Mouse (Mus musculus) adrenal gland, postnatal 36 days (tissue): ENCODE results near the gene Tenm2. TPM values are rescaled to one million over a fixed set of nuclear protein-coding genes. Genes with fewer than 3 reads are reported as not detected.

Experiments
- DNase-seq, 2 experiments: peaks; one replicate each; pipeline ENCODE4 v3.0.0; 2021; ENCODE audit warnings: mixed read lengths in 1 of 2
- total RNA-seq, 2 experiments: library from RNA; stranded (reverse); gene quantifications; 2 replicates each; pipeline ENCODE4 v1.2.3; 2021

Tenm2 gene
- total RNA-seq, 2 experiments from 2014 or later, result 0.53 to 0.69 TPM

DNA sequence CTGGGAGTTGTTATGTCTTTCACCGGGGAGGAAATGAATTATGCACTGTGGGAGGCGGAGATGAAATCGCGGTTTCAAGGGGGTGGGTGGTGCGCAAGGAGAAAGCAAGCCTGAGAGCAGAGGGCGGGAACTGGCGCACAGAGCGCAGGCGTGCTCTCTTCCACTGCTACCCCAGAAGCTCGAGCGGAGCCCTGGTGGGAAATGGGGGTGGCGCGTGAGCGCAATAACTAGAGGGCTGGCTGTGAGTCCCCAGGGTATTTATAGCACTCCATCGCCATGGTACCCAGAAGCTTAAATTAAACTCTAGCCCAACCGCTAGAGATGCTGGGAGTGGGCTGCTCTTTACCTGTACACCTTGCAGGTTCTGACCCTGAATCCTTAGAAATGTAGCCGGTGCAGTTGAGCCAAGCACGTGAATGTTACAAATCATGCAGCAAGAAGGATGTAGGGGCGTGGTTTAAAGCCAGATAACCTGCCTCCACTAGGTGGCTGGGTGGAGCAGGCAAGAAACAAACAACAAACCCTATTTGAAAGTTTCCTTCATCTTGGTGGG lies 1249.8 kb downstream of the Tenm2 start:
- peak; percentile 63 to 65 for DNase-seq

DNA sequence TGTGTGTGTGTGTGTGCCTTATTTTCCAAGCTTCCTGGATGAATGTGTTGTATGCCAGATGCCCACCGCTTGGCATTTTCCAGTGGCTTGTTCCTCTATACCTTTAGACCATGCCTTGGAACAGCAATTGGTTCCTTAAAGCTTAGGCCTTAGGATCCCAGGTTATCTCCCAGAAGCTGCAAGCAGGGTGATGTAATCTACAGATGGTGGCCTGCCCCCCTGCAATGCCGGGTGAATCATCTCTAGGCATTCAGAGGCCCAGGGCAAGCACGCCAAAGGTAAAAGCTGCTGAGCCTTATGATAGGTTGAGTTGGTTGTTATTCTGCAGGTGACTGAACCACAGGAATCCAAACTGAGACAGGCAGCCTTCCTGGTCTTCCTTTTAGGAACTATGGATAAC lies 1253.0 kb downstream of the Tenm2 start:
- peak; percentile 50 to 52 for DNase-seq

DNA sequence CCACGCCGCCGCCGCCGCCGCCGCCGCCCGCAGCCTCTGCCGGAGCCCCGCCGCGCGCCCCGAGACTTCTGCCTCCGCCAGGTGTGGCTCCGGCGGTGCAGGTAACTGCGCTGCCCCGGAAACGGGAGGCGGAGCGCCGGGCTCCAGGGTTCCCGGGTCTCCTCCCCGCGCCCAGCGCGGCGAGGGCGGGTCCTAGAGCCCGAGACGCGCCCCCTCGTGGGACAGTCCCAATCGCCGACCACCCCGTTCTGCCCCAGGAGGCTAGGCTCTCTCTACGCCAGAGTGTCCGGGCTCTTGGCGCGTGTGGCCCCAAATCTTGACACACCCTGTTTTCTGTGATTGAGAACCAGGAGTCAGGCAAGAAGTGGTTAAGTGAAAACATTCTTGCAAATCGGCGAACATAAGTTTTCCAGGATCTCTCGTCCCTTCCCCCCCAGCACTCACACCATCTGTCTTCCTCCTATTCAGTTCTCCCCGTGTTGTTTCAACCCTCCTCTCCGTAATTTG lies 1255.3 kb downstream of the Tenm2 start, which contains the start of gene Wwc1:
Gene Wwc1, minus strand, starts transcription at position 117 of the 507 bp plus-strand sequence.
- DNase-seq, result peak; percentile 80 to 83

DNA sequence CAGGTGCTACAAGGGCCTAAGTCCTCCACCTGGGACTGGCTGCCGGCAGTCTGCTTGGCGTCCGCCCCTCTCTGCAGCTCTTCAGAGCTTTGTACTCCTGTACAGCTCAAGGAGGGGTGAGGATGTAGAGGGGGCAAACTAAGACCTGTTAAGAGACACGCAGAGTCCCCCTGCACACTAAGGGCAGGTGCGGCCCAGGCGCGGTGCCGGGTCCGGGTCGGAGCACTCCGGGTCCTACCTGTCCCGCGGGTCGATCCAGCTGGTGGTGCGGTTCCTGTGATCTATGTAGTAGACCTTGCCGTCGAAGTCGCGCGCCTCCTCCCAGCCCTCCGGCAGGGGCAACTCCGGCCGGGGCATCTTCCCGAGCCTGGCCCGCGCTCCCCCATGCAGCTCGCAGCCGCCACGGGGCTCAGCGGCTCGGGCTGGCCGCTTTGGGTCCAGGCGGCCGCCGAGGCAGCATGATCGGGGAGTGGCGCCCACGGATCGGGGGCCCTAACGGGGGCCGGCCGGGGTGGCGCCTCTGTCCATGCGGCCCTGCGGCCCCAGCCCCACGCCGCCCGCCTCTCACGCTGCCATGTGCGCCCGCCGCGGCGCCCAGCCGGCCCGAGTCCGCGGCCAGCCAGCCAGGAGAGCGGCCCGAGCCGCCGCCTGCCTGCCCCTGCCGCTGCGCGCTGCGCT lies 1255.9 kb downstream of the Tenm2 start:
- DNase-seq, result peak in 1 of 2 experiments; percentile 58

DNA sequence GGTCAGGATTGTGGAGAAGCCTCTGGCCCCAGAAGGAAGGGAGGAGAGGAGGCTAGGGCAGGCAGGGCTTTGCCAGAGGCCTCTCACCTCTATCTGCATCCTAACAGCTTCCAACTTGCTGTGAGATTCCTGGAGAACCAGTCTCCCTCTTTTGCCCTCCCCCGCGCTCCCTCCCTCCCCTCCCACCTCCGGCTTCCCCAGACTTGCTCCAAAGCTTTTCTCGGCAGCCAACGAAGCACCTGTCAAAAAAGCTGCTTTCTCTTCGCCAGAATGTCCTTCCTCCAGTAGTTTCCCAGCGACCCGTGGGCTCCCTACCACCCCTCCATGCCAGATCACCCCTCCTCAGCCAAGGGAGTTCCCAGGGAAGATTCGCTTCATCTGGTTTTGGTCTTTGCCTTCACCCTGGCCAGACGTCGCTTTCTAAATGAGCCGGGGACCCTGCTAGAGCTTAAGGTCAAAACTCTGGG lies 1256.5 kb downstream of the Tenm2 start:
- DNase-seq, result peak in 1 of 2 experiments; percentile 41

DNA sequence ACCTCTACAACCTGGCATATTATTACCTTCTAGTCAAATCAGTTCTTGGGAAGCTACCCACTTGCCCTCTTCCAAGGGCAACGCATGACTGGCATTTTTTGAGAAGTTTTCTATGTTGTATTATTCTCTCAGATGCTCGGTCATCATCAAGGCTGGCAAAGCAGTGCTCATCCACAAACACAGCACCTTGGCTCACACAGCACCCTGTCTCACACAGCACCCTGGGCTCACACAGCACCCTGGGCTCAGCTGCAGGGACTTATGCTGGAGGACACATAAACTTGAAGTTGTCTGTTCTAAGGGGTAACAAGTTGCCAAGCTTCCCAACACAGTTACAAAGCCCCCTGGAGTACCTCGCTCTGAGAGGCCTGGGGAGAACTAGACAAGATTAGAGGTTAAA lies 1258.0 kb downstream of the Tenm2 start:
- no peak for DNase-seq

DNA sequence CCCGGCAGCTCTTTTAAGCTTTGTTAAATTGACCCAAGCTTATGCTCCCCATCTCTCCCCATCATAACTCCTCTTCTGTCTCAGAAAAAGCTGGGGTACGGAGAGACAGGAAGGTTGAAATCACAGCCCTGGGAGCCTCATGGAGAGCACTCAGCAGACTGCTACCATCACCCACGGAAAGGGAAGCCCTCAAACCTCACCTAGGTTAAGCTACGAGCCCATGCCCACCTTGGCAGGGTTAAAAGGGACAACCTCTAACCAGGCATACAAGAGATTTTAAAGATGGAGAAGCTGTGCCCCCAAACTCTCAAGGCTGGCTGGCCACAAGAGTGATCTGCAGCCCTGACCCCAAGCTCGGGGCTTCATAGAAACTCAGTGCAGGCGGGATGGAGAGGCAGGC lies 1258.7 kb downstream of the Tenm2 start:
- no peak for DNase-seq

DNA sequence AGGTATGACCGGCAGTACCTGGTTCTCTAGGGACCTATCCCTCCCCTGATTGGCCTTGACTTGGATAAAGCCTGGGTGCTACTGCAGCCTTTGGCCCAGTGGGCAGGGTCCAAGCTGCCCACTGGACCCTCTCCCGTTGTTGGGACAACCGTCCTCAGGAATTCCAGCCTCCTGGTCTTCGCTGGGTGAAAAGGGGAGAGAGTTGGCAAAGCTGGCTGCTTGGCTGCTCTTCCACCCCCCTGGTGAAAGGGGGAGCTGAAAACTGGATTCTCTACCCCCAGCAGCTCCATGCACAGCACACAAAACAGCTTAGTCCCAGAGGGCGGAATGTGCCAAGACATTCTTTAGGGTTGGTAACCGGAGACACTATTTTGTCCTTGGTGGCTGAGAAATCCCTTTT lies 1259.3 kb downstream of the Tenm2 start:
- DNase-seq, result no peak

DNA sequence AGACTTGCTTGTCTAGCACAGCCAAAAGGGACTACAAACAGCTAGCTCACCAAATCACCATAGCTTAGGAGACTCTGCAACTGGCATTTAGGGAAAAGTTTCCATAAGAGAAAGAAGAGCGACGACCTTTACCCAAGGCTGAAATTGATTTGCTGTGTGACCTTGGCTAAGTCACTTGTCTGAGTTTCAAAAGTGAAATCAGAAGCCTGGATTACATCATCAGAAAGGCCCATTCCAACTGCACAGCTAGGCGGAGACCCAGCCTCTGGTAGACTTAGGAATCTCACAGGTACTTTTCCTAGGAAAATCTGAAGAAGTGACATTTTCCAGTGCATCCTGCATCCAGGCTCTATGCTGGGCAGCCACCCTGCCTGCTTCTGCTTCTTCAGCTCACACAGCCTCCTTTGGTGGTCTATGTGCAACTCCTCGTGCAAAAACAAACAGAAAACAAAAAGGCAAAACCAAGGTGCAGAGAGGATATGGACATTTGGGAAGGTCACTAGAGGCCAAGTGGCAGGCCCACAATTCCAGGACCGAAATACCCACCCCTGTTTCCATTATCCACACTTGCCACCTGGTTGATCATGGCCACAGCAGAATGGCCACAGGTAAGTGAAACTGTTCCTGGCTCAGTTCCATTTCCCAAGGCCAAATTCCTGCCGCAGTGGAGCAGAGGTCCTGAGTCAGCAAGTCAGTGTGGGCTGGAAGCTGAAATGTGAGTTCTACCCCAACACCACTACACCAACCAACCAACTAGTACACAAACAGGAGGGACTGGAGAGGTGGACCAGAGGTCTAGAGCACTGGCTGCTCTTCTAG lies 1260.9 kb downstream of the Tenm2 start:
- DNase-seq, result peak; percentile 73 to 74

DNA sequence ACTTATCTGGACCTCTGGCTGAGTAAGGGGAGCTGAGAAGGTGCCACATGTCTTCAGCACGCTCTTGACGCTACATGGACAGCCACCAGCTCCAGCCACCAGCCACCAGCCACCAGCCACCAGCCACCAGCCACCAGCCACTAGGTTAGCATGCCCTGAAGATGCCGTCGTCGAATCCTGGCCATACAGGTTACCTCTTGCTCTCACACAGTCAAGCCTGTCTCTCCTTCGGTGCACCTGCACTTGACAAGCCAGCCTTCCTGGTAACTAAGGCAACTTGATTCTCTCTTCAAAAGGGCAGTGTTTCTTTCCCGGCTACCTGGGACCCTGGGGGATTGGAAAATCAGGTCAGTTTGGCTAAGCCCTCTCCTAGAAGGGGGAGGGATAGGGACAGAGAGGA lies 1262.6 kb downstream of the Tenm2 start:
- DNase-seq, result no peak

DNA sequence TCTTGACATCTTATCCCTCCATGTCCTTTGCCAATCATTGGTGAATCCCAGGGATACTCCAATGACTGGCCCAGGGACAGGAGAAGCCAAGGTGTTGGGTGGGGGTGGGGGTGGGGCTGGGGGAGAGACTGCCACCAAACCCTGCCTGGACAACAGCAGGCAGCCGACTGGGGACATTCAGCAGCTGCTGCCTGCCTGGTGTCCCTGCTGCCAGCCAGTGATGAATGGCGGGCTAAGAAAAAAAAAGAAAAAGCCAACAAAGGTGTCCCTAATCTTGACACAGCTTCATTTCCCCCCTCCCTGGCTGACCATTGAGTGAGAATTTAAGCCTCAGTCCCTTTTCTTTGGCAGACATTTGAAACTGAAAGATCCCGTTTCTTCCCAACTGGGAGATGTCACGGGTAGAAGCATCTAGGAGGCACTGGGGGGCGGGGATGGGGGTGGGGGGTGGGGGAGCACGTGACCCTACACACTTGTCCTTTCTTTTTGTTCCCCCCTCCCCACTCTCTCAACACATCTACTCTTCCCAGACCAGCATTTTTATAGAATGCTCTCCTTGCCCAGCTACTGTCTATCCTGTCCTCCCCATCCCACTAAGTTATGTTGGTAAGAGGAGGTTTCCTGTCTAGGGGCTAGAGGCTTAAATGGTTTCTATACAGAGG lies 1263.4 kb downstream of the Tenm2 start:
- no peak for DNase-seq

DNA sequence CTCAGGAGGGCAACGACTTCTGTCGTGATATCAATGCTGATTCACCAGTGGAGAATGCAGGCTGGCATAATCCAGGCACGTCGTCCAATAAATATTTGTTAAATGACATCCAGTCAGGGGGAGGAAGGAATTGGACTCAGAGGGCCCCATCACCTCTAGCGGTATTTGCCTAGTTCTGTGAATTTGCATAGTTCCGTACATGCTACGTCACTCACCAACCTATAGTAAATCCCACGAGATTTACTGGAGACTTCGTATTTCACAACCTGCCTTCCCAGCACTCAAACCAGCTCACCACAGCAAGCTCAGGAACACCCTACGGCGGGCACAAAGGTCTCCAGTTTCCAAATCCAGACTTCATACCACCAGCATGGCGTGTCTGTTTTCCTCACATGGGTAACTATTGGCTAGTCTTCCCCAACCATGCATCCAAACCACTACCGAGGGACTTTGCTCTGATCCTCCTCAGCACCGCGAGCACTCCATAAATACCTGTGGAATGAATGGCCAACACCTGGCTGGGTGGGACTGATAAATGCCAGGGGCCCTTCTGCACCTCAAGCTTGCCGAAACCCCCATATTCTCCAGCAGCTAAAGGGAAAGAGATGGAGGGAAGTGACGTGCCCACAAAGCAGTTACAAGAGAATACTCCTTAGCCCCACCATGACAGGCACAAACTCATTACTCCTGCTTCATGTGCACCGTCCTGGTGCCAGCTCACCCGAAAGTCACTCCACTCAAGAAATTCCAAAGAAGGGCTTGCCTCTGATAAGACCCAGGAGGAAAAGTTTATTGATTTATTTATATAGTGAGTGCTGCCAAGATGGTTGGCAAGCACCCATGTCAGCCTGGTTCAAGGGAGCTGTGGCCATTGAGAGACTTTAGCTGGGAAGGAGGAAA lies 1264.7 kb downstream of the Tenm2 start:
- DNase-seq, result peak; percentile 50 to 52

DNA sequence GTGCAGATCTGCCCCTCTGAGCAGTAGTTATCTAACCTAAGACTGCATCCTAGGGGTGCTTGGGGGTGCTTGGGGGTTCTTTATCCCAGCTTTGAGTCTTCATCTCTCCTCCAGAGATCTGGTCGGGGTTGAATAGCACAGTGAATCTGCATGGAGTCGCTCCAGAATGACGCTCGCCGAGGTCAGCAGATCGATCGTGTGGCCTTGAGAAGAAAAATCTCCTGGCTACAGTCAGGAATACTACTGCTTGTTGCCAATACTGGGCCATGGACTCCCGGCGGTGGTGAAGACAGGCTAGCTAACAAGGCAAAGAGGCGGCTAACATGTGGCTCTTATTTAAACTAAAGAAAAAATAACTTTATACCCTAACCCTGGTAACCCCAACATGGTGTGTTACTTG lies 1267.5 kb downstream of the Tenm2 start:
- DNase-seq, result peak; percentile 63 to 69

DNA sequence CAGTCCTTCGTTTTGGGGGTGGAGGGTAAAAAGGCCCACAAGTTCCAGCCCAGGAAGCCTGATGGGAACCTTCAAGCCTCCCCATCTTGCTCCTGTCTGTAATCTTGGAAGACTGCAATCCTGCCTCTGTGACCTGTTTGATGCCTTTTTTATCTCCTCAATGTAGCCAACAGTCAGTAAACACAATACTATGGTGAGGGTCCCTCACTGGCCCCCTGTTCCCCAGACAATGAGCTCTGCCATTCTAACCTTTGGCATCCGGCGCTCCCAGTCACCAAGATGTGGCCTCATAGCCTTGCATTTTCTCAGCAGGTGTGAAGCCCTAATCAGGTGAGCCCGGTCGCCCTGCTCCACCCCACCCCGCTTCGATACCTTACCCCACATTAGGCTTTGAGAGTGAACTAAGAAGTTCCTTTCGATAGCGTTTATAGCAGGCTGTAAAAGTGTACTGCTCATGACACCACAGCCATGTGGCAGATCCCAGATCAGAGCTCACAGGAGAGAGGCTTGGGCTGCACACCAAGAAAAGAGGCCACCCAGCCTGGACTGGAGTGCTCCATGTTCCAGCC lies 1271.7 kb downstream of the Tenm2 start:
- no peak for DNase-seq

DNA sequence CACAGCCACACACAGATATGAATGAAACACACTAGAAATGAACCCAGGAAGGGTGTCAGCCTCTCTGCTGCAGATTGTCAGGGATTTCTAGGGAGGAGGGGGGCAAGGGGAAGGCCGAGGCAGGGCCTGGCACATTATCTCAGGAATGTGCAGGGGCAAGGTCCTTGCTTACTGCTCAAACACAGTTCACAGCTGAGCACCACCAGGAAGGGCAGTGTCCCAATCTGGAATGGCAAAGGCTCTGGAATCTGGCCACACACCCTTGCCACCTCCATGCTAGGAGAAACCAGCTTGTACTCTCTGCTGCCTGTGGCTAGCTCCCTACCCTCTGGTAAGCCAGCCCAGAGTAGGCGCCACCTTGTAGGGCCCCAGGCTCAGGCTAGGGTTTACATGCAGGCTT lies 1272.2 kb downstream of the Tenm2 start:
- DNase-seq, result peak in 1 of 2 experiments; percentile 38

DNA sequence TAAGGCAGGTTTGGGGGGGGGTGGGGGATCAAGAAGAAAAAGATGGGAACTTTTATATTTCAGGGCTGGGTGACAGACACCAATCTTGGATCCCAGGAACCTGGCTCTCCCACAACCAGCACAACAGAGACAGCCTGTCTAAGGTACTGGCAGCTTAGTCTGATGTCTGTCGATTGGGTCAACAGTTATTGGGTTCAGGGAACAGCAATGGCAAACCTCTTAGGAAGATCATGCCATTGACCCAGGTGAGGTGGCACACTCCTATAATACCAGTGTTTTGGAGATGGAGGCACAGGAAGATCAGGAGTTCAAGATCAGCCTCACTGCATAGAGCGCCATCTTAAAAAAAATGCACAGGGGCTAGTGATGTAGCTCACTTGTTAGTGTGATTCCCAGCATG lies 1273.3 kb downstream of the Tenm2 start:
- DNase-seq, result no peak

DNA sequence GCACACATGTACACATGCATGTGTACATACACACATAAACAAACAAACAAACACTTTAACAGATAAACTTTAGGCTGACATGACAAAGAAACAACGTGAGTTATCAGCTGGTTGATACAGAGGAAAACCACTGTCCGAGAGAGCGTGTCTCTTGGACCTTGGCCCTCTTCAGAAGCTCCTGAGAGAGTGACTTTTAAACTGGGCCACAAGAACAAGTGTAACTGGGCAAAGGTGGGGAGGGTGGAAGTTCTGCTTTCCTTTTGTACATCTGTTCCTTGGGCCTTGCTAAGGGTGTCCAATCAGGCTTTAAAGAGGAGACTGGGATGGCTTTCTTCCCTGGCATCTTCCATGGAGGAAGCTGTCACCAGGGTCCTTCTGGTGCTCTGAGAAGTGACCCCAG lies 1276.5 kb downstream of the Tenm2 start:
- no peak for DNase-seq
